Mouse (Mus musculus): ENCODE results near the gene Zbtb17.

The Zbtb17 gene

GRCm38 (mm10) chr4:141444451-141445327 is at the start of gene Zbtb17:
Gene Zbtb17, plus strand, starts transcription at chr4:141444654.
- peak; percentile 85 to 87 for DNase-seq

- no peak for DNase-seq
Observed at GRCm38 (mm10) chr4:141394751-141395150, 49.7 kb upstream of the Zbtb17 start.

- DNase-seq, result no peak
Observed at GRCm38 (mm10) chr4:141397861-141398260, 46.6 kb upstream of the Zbtb17 start.

DNA sequence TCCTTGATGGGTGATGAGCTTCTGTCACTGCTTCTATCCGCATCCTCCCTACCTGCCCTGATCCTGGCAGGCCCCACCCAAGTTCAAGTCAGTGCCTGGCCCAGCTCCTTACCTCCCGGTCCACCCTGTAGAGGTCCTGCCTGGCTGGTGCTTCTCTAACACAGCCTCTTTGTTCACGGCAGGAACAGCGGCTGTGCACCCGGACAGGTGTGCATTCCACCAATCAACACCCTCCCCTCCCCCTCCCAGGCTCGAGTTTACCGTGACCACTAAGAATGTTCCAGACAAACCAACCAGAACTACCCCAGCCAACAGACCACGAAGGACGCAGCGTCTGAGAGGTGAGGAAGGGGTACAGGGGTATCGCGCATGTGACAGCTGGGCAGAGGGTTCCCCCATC is 45.9 kb upstream of the Zbtb17 start, which contains the start of gene Clcnka:
Clcnka (minus strand) TSS at position 180 of the 400 bp plus-strand sequence.
- DNase-seq, result peak; percentile 59 to 70

DNA sequence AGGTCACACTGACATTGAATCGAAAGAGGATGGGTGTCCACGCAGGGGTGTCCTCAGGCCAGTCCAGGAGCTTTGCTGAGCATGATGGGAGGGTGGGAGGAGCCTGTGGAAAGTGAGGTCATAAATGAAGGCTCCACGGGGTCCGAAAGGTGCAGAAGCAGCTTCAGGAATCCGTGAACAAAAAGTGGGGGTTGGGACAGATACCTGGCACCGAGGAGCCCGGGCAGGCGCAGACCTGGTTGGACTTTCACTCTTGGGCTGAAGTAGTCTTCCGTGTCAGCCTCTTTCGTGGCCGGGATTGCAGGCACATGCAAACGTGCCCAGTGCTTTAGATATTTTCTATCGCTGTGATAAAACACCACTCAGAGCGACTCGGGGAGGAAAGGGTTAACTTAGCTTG is 44.3 kb upstream of the Zbtb17 start:
- peak; percentile 77 to 79 for DNase-seq

DNA sequence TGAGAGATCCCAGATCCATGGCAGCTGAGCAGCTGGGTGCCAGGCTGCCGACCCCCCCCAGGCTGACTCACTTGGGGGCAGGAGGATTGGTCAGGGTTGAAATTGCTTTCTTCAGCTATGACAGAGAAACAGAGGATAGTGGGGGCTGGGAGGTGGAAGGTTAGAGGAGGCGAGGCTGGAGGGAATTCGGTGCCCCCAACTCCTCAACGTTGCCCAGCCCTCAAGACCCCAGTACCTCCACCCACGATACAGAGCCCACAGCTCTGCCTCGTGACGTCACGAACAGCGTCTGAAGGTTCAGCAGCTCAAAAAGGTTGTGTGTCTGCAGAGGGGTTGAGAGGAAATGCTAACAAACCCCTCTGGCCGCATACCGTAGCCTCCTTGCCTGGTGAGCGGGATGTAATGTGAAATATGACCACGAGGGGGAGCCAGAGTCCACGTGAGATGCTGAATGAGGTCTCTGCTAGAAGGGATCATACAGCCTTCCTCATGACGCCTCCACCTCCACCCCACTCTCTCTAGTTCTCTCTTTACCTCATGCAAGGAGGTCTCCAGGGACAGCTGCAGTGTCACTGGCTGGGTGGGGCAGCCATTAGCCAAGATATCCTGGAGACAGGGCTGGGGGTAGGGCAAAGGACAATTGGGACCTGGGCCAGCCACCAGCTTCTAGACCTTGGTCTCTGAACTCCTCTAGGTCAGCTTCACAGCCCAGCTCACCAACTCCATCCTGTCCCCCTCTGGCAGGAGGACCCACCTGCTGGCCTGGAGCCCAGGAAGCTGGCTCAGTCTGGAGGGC is 39.7 kb upstream of the Zbtb17 start:
- peak; percentile 79 to 91 for DNase-seq

DNA sequence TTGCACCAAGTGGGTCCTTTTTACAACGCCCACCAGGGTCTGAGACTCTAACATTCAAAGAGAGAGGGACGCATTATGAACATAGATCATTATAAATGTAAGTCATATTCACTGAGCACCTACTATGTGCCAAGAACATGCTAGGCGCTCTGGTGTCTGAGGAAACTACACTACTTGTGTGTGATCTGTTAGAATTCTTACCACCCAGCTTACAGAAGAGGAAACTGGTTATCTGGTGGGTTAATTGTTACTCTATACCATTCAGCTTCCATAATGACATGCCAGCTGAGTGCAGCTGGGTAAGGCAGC is 39.2 kb upstream of the Zbtb17 start:
- no peak for DNase-seq

- DNase-seq, result peak; percentile 54 to 55
Observed at GRCm38 (mm10) chr4:141406516-141407299, 37.7 kb upstream of the Zbtb17 start.

DNA sequence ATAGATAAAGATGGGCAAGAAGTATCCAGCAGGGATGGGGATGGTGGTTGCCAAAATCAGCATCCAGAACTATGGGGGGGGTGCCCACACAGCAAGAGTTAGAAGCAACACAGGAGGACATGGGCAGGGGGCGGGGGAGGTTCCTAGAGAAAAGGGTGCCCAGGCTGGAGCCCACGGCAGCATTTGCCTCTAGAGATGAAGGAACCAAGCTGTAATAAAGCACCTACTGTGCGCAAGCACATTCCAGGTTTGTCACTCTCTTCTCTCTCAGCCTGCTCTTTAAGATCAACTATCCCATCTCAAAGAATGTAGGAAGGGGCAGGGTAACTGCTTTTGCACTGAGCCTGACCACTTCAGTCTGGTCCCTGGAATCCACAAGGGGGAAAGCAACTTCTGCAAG is 35.9 kb upstream of the Zbtb17 start:
- DNase-seq, result no peak

DNA sequence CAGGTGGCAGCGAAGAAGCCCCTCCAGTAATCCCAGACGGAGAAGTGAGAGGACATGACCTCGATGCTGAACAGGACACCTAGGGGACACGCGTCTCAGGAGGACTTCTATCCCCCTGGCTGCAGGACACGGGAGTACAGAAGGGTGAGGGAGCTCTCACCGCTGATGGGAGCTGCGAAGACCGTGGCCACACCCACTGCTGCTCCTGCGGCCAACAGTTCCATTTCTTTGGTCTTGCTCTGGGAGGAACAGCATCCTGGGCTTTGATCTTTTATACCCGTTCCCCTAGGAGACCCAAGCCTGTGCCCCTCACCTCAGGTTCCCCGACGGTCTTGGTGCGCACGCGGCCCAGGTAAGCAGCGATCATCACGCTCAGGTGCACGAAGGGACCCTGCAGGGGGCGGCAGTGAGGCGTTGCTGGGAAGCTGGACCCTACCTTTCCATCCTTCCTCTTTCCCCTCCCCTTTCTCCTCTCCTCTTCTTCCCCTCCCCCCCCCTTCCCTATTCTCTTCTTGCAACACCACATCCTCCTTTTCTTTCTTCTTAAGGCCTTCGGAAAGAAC is 32.9 kb upstream of the Zbtb17 start:
- DNase-seq, result no peak

- DNase-seq, result peak; percentile 46 to 82
Observed at GRCm38 (mm10) chr4:141415924-141416323, 28.5 kb upstream of the Zbtb17 start, which contains the start of gene Clcnkb. Gene Clcnkb, minus strand, starts transcription at chr4:141416014.

- no peak for DNase-seq
Observed at GRCm38 (mm10) chr4:141419398-141420191, 24.9 kb upstream of the Zbtb17 start.

DNA sequence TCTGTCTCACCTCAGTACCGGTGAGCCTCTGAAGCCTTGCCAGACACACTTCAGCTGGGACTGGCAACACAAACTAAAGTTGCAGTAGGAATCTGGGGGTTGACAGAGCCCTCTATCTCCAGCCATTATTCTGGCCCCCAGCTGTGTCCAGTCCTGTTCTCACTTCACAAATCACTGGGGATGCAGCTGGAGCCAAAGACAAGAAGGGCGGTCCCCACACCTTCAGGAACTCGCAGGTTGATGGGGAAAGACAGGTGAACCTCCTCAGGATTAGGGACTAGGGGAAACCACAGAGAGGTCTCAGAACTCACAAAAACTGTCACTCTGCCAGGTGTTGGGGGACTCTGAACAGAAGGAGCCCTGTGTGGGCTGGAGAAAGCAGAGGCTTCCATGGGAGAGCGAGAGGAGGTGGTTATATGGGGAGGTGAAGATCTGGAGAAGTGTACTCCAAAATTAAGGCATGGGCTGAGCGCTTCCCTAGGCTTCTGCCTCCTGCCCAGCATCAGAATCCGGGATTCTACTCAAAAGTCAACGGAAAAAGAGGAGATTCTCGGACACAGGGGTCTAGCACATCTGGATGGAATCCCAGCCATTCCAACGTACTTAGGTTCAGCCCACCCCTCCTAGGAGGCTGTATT is 24.1 kb upstream of the Zbtb17 start, which contains the start of gene Hspb7:
Hspb7 (plus strand) TSS at position 588 of the 638 bp plus-strand sequence.
- no peak for DNase-seq

DNA sequence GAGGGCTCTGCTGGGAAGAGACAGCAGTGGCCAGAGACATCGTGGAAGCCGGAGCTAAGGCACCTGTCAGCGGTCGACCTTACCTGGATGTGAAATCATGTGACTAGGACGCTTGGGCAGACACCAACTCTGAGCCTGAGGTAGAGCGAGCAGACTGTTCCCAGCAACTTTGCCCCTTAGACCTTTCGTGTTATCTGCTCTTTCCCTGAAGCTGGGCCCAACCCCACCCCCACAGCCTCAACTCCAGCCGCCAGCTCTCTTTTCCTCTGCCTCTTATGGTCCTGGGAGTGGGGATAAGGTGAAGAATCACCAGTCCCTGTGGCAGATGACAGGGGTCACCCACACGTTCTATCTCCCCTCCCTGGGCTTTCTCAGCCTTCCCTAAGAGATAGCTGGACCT is 23.6 kb upstream of the Zbtb17 start:
- DNase-seq, result no peak

- no peak for DNase-seq
Observed at GRCm38 (mm10) chr4:141421423-141421822, 23.0 kb upstream of the Zbtb17 start.

GRCm38 (mm10) chr4:141422841-141423240 is 21.6 kb upstream of the Zbtb17 start:
- DNase-seq, result no peak

DNA sequence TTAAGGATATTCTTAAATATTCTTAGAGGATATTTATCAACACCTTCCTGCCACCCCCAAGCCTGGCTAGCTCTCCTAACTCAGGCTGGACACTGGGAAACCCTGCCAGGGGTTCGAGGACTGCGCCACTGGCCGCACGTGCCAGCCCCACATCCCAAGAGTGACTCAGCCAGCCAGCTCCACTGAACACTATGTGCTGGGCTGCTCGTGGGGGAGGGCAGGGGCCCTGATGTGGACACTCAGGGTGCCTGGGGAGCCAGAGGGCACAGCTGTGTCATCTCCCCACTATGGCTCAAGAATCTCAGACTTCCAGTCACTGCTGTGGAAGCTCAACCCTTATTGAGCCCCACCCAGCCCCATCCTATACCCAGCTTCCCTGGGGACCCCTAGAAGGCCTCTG is 21.2 kb upstream of the Zbtb17 start:
- DNase-seq, result no peak

- no peak for DNase-seq
Observed at GRCm38 (mm10) chr4:141423691-141424431, 20.6 kb upstream of the Zbtb17 start.

DNA sequence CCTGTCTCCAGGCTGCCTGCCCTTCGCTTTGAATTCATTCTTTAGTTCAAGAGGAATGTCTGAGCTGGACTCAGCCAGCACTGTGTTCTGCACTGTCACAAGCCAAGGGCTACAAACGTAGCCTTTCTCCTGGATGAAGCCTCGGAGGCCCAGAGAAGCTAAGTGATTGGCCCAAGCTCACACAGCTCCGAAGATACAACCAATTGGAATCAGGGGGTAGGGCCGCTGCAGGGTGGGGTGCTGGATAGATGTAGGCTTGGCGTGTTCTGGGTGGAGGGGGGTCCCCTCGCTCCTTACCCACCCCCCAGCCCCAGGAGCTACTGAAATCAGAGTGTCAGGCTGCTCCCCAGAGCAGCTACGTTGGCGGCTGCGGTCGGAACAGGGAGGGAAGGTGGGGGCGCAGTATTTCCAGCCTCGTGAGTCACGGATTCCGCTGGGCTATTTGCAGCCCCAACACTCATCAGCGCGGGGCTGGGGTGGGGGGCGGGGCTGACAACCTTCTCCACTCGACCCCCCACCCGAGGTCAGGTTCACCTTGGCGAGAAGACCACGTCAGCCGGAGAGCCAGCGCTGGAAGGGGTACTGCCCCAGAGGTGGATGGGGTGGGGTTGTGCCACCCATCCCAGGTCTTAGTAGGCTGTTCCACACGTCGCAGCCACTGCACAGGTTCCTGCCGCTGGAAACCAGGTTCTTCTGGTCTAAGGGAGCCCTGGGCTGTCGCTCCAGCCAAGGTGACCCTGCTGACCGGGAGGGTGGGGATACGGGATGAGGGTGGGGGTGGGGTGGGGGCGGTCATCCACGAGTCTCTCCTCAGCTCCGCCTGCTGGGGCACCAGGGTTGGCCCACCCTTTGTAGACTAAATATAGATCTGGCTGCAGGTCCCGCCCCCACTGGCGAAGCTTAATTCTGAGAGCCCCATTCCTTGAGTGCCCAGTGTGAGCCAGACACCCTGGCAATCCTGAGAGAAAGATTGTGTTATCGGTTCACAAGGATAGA is 18.7 kb upstream of the Zbtb17 start:
- peak; percentile 61 to 80 for DNase-seq

All from kidney, adult 8-10 months (tissue).